Mouse (Mus musculus) lung, postnatal 0 days (tissue): Measurements from ENCODE around the gene Rora.

Experiments used
- CTCF ChIP-seq: IDR thresholded peaks from 2 replicates; pipeline ENCODE4 v1.5.1; 2016; ENCODE audit warnings: antibody characterized with exemption, mild to moderate bottlenecking
- EP300 ChIP-seq: IDR thresholded peaks from 2 replicates; pipeline ENCODE4 v1.6.1; 2016; ENCODE audit warnings: antibody characterized with exemption, mild to moderate bottlenecking, control low read depth

GRCm38 (mm10) chr9:69021482-69021881 lies 367.9 kb downstream of the Rora start:
- no peak for TF ChIP-seq CTCF
- no peak for TF ChIP-seq EP300
